Mouse (Mus musculus): ENCODE results near the gene Thap3. TPM values are rescaled to one million over a fixed set of nuclear protein-coding genes. Genes with fewer than 3 reads are reported as not detected.

Gene Thap3
- polyA plus RNA-seq, 1 experiment = 2.4 TPM

- Histone ChIP-seq H3K4me1 (ENCODE audit: control insufficient read depth) (peaks cover 39% of the 10 kb centered on the region), H3K36me3 (ENCODE audit: control insufficient read depth) (no peaks in the 10 kb centered on the region), H3K27me3 (ENCODE audit: control insufficient read depth) (peaks cover 34% of the 10 kb centered on the region), H3K9me3 (ENCODE audit: control insufficient read depth, low read length) (peaks cover 2% of the 10 kb centered on the region; the same call in 1 of the 2 replicates), H3K4me3 (replicated peaks) (no peak overlapping the region)
- no peak for TF ChIP-seq GATA1 (IDR thresholded peaks at IDR 0.05; ENCODE audit: low read length)
- no peak for TF ChIP-seq TAL1 (IDR thresholded peaks at IDR 0.05; ENCODE audit: low read length)
Measured at GRCm38 (mm10) chr4:152006137-152006536, 17.3 kb upstream of the Thap3 start.

- Histone ChIP-seq H3K4me3 (replicated peaks) (no peak overlapping the region), H3K27me3 (ENCODE audit: control insufficient read depth) (peaks cover 9% of the 10 kb centered on the region), H3K4me1 (ENCODE audit: control insufficient read depth) (peaks cover 21% of the 10 kb centered on the region), H3K36me3 (ENCODE audit: control insufficient read depth) (peaks cover 2% of the 10 kb centered on the region; the same call in 1 of the 2 replicates), H3K9me3 (ENCODE audit: control insufficient read depth, low read length) (peaks cover 2% of the 10 kb centered on the region; the same call in 1 of the 2 replicates)
- TF ChIP-seq TAL1 (IDR thresholded peaks at IDR 0.05; ENCODE audit: low read length) (no peak), GATA1 (IDR thresholded peaks at IDR 0.05; ENCODE audit: low read length) (no peak)
Measured at GRCm38 (mm10) chr4:152002063-152002462, 13.3 kb upstream of the Thap3 start.

- TF ChIP-seq GATA1 (IDR thresholded peaks at IDR 0.05; ENCODE audit: low read length) (no peak), TAL1 (IDR thresholded peaks at IDR 0.05; ENCODE audit: low read length) (no peak)
- peaks cover 22% of the 10 kb centered on the region for H3K4me1 ChIP-seq (ENCODE audit: control insufficient read depth)
- H3K36me3 ChIP-seq (ENCODE audit: control insufficient read depth) = peaks cover 2% of the 10 kb centered on the region; the same call in 1 of the 2 replicates
- peaks cover 1% of the 10 kb centered on the region for H3K27me3 ChIP-seq (ENCODE audit: control insufficient read depth)
- H3K4me3 ChIP-seq (replicated peaks) = no peak overlapping the region
- H3K9me3 ChIP-seq (ENCODE audit: control insufficient read depth, low read length) = peaks cover 2% of the 10 kb centered on the region; the same call in 1 of the 2 replicates
Measured at GRCm38 (mm10) chr4:152001335-152001734, 12.5 kb upstream of the Thap3 start.

GRCm38 (mm10) chr4:152000906-152001305, 12.1 kb upstream of the Thap3 start:
- H3K27me3 ChIP-seq (ENCODE audit: control insufficient read depth) = no peaks in the 10 kb centered on the region; the same call in 1 of the 2 replicates
- H3K36me3 ChIP-seq (ENCODE audit: control insufficient read depth) = peaks cover 2% of the 10 kb centered on the region; the same call in 1 of the 2 replicates
- peaks cover 23% of the 10 kb centered on the region for H3K4me1 ChIP-seq (ENCODE audit: control insufficient read depth)
- H3K9me3 ChIP-seq (ENCODE audit: control insufficient read depth, low read length) = peaks cover 2% of the 10 kb centered on the region; the same call in 1 of the 2 replicates
- TF ChIP-seq GATA1 (IDR thresholded peaks at IDR 0.05; ENCODE audit: low read length) (no peak), TAL1 (IDR thresholded peaks at IDR 0.05; ENCODE audit: low read length) (no peak)
- no peak overlapping the region for H3K4me3 ChIP-seq (replicated peaks)

- Histone ChIP-seq H3K4me1 (ENCODE audit: control insufficient read depth) (peaks cover 35% of the 10 kb centered on the region), H3K4me3 (replicated peaks) (no peak overlapping the region), H3K36me3 (ENCODE audit: control insufficient read depth) (peaks cover 2% of the 10 kb centered on the region; the same call in 1 of the 2 replicates), H3K9me3 (ENCODE audit: control insufficient read depth, low read length) (no peaks in the 10 kb centered on the region; the same call in 1 of the 2 replicates), H3K27me3 (ENCODE audit: control insufficient read depth) (peaks cover 11% of the 10 kb centered on the region)
- no peak for TF ChIP-seq GATA1 (IDR thresholded peaks at IDR 0.05; ENCODE audit: low read length)
- no peak for TF ChIP-seq TAL1 (IDR thresholded peaks at IDR 0.05; ENCODE audit: low read length)
Measured at GRCm38 (mm10) chr4:151999481-151999880, 10.7 kb upstream of the Thap3 start.

- Histone ChIP-seq H3K4me3 (replicated peaks) (peak overlapping the region; percentile 97), H3K36me3 (ENCODE audit: control insufficient read depth) (peaks cover 12% of the 10 kb centered on the region), H3K4me1 (ENCODE audit: control insufficient read depth) (peaks cover 46% of the 10 kb centered on the region), H3K27me3 (ENCODE audit: control insufficient read depth) (peaks cover 26% of the 10 kb centered on the region), H3K9me3 (ENCODE audit: control insufficient read depth, low read length) (no peaks in the 10 kb centered on the region; the same call in 1 of the 2 replicates)
- TF ChIP-seq GATA1 (IDR thresholded peaks at IDR 0.05; ENCODE audit: low read length) = no peak
- TF ChIP-seq TAL1 (IDR thresholded peaks at IDR 0.05; ENCODE audit: low read length) = no peak
Measured at GRCm38 (mm10) chr4:151997701-151998100, 8.9 kb upstream of the Thap3 start.

DNA sequence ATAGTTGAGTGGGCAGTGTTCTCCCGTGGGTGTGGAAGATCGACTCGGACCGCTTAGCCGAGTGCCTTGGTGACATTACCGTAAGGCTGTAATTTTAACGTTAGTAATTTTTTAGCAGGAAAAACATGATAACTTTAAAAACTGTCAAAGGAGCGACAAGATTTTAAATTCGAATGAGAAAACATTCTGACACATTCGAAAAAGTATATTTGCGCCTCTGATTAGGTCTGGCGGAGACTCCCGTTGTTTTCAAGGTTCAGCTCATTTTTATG, 8.1 kb upstream of the Thap3 start:
- Histone ChIP-seq H3K27me3 (ENCODE audit: control insufficient read depth) (peaks cover 32% of the 10 kb centered on the region), H3K9me3 (ENCODE audit: control insufficient read depth, low read length) (no peaks in the 10 kb centered on the region; the same call in 1 of the 2 replicates), H3K4me3 (replicated peaks) (peak overlapping the region; percentile 97), H3K36me3 (ENCODE audit: control insufficient read depth) (peaks cover 20% of the 10 kb centered on the region), H3K4me1 (ENCODE audit: control insufficient read depth) (peaks cover 46% of the 10 kb centered on the region)
- no peak for TF ChIP-seq TAL1 (IDR thresholded peaks at IDR 0.05; ENCODE audit: low read length)

DNA sequence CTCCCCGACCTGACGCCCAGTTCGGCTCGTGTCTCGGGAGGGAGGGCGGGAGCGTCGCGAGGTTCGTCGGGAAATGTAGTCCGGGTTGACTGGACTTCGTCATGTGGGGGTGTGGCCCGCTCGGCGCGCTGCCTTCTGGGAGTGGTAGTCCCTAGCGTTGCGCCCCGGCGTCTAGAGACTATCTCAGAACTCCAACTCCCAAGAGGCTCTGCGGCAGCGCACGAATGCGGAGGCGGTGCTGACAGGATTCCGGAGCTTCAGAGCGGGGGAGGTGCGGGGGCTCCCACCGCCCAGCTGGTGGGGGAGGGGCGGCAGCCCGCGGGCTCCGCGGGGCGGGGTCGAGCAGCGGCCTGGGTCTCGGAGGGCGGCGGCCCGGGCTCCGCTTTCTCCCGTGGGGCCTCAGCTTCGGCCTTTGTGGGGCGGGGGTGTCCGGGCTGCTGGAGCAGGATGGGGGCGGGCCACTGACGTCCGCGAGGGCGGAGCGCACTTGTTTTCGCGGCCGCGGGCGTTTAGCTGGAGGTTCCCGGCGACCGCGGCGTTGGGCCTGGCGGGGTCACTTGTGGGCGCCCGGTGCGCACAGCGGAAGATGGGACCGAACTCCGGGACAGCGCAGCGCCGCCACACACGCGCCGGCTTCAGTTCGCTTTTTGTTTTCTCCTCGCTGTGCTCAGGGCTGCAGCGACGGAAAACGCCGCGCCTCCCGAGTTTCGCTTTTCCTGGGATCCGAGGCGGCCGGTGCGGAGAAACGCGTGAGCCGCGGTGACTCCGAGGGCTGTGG, 7.6 kb upstream of the Thap3 start, which contains the start of gene Phf13:
TSS of gene Phf13 (minus strand) at position 86 of the 778 bp plus-strand sequence.
- Histone ChIP-seq H3K36me3 (ENCODE audit: control insufficient read depth) (peaks cover 25% of the 10 kb centered on the region), H3K4me1 (ENCODE audit: control insufficient read depth) (peaks cover 46% of the 10 kb centered on the region), H3K27me3 (ENCODE audit: control insufficient read depth) (peaks cover 32% of the 10 kb centered on the region), H3K4me3 (replicated peaks) (peak within 1 kb of the TSS; percentile 97), H3K9me3 (ENCODE audit: control insufficient read depth, low read length) (no peaks in the 10 kb centered on the region; the same call in 1 of the 2 replicates)
- no peak for TF ChIP-seq TAL1 (IDR thresholded peaks at IDR 0.05; ENCODE audit: low read length)
- TF ChIP-seq GATA1 (IDR thresholded peaks at IDR 0.05; ENCODE audit: low read length) = no peak

DNA sequence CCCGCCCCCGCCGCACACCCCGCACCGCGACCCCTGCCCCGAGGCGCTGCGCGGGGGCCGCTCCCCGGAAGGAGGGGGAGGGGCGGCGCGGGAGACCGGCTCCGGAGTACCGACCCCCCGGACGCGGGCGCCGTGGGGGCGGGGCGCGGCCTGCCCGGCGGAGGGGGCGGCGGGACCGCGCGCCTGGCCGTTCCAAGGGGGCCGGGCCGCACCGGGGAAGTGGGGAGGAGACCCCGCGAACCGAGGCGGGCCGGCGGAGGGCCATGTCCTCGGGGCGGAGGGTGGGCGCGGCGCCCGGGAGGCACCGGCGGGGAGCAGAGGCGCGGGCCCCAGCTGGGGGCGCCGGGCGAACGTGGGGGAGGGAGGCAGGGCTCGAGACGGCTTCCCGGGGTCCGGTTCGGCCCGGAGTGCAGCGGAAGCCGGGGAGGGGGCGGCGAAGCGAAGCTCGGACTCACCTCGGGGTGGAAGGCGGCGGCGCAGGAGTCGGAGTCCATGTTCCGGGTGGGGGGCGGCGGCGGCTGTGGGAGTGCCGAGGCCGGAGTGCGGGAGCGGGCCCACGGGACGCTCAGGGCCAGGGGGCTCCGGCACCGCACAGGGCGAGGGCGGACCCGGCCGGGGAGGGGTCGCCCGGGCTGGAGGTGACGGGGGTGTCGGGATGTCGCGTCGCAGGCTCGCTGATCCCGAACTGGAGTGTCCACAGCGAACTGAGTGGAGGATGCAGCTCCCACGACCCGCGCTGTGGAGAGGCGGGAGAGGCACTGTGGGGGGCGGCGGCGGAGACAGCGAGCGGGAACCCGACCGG, 6.8 kb upstream of the Thap3 start:
- Histone ChIP-seq H3K27me3 (ENCODE audit: control insufficient read depth) (peaks cover 32% of the 10 kb centered on the region), H3K4me3 (replicated peaks) (peak overlapping the region; percentile 97), H3K36me3 (ENCODE audit: control insufficient read depth) (peaks cover 33% of the 10 kb centered on the region), H3K9me3 (ENCODE audit: control insufficient read depth, low read length) (no peaks in the 10 kb centered on the region; the same call in 1 of the 2 replicates), H3K4me1 (ENCODE audit: control insufficient read depth) (peaks cover 48% of the 10 kb centered on the region)
- TF ChIP-seq GATA1 (IDR thresholded peaks at IDR 0.05; ENCODE audit: low read length) (no peak), TAL1 (IDR thresholded peaks at IDR 0.05; ENCODE audit: low read length) (no peak)

All from erythroblast, embryonic 14.5 days (primary cell).